Mouse (Mus musculus) frontal cortex, postnatal 36 days (tissue): ENCODE results near the gene Batf.
"Not testable (repeated sequence)": the region's sequence is repeated elsewhere in the genome, so short reads cannot be mapped to it uniquely, and the experiment has no call there.

Source experiments
- DNase-seq, 2 experiments: peaks; one replicate each; pipeline ENCODE4 v3.0.0; 2022; ENCODE audit warnings: low spot score in 2 of 2

Gene Batf

DNA sequence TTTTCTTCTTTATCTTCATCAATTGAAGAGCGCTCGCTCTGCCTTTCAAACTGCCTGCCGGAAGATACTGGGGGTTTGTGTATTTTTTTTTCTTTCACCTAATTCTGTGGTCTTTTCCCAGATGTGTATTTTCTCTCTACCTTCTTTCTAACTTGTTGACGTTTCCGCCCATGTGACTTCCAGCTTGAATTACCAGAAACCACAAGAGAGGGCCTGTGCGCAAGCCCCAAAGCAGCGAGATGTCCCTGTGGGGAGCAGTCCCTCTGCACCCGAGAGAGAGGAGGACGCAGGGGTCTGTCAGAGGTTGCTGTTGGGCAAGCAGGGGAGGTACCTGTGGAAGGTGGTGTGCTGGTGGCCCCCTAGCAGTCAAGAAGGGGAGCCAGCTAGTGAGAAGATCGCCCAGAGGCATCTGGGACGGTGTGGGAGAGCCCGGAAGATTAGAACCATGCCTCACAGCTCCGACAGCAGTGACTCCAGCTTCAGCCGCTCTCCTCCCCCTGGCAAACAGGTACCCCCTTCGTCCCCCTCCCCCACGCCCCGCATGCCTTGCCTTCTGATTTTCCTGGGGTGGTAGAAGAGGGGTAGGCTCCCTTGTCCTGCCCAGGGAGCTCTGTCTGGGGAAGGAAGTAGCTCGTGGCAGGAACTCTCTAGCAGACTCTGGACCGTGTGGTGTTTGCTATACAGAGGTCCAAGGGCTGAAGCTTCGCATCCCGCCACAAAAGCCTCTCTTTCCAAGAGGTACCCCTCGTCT is at the start of gene Batf:
TSS of gene Batf (plus strand) at position 204 of the 751 bp plus-strand sequence.
- no peak for DNase-seq

DNA sequence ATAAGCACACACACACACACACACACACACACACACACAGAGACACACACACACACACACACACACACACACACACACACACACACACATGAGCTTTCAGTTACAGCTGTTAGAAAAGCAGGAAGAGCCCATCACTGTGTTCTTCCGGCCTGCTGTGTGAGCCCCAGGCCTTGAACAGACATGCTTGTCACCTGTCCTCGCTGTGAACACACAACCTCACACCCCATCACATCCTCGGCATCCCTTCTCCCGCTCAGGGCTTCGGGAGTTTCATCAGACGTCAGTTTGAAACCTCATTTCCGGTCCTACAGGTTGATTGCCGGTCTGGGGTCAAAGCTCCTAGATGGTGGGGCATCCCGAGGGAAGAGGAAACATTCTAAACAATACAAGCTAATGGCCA is 48.5 kb upstream of the Batf start:
- no peak for DNase-seq

DNA sequence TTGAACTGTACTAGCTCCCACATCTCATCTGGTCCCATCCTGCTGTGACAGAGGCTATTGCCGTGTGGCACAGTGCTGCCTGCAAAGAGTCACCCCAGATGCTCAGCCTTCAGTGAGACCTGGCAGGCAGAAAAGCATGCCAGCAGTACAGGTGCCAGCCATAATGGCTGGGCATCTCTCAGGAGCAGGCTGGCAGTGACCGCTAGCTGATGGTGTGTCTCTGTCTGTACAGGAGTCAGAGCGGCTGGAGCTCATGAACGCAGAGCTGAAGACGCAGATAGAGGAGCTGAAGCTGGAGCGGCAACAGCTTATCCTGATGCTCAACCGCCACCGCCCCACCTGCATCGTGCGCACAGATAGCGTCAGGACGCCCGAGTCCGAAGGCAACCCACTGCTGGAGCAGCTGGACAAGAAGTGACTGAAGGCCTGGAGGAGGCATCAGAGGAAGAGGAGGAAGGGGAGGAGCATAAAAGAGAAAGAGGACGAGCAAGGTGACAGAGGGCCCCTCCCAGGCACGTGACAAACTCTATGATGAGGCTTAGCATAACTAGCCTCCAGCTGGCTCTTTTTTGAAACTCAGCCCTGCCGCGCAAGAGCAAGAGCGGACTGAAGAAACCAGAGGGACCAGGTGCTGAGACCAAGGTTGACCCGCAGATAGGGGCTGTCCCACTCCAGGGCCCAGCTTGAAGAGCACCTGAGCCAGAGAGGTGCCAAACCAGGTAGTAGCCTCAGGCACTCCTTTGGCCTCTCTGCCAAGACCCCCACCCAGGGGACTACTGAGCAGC is 47.7 kb upstream of the Batf start:
- DNase-seq = no peak

DNA sequence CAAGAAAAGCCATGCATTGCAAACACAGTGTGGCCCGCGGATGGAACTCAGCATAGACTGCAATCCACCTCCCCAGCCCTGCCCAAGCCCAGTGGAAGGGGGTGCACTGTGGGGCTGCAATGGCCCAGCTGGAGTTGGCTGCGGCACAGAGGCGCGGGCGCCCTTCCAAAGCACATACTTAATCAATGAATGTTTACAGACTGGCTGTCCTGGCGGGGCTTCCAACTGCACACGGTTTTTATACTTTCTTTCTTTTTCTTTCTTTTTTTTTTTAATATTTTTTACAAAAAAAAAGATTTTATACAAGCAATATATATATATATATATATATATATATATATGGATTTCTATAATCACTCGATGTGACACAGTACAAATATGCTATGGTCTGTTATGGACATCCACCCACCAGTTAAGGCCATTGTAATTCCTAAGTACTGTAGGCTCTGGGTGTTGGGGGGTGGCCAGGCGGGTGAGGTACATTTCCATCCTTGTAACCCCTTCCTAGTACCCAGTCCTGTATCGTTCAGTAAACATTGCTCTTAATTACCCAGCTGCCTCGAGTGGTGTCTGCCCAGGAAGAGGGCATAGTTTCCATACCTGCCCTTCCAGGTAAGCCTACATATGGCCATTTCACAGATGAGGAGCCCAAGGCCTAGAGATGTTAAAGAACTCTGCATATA is 47.0 kb upstream of the Batf start:
- peak in 1 of 2 experiments; percentile 64 for DNase-seq

DNA sequence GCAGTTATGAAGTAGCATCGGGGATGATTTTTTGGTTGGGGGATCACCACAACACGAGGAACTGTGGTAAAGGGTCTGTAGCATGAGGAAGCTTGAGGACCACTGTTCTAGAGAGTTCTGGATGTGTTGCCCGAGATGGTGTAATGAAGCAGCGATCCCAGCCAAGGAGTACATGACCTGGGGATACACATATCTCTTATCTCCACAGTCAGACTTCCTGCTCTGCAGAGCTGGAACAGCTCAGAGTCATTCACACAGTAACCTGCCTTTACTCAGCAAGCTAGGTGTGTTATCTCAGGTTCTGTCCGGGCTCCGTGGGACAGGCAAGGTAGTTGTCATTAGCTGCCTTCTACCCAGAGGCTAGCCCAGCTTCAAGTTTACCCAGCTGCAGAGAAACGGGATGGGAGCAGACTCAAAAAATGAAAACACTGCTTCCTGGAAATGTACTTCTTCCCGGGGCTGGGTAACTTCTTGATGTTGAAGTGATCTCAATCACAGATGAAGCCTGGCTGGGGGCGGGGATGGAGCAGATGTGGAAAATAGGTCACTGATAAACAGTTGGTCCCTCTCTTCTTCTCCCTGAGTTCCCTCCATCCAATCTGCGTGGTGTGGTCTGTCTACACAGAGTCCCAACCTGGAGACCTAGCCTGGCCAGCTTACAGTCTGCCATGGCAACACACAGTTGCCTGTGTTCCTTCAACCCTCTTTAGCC is 45.5 kb upstream of the Batf start:
- DNase-seq = no peak

DNA sequence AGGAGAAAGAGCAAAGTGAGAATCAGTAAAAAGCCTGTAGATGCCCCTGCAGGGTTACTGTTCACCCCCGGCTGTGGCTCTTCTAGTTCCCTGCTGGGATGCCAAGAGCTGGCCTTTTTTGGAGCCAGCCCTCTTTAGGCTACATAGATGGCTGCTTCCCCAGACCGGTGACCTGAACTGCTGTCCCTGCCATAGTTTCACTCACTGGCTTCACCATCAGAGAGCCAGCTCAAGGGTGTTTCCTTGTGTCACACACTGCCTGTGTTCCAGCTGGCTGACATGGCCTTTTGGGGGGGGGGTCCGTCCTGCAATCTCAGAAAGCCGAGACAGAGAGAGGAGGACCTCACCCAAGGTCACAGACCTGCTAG is 44.9 kb upstream of the Batf start:
- no peak for DNase-seq

DNA sequence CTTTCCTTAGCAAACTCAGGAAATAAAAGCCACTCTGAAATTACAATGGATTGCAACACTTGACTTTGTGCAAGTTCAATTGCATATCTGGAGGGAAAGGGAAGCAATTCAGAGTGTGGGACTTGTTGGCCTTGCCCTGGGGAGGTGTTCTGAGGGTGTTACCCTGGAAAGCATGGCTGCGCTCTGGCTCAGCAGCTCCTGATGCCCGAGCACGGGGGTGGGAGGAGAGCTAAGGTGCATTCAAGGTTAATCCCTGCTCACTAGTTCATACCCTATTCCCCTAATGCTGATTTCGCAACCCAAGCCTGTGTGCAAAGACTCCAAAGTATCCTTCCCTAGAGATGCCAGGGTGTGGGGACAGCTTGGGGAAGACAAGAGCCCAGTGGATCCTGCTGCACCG is 42.7 kb upstream of the Batf start:
- DNase-seq = no peak

DNA sequence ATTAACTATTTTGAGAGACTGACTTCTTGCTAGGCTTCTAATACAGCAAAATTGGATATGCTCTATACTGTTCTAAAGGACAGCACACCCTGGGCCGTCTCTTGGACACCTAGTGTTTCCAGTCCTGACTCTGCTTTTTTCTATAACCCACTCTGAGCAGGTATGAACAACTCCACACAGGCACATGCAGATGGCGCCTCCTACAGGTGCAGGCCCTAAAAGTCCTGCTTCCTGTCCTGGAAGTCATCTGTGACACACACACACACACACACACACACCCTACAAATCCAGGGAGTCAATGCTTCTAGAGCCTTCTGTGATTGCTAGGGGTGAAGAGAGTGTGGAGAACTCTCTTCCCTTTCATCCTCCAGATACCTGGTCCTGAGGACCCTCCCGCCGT is 40.8 kb upstream of the Batf start:
- no peak for DNase-seq

DNA sequence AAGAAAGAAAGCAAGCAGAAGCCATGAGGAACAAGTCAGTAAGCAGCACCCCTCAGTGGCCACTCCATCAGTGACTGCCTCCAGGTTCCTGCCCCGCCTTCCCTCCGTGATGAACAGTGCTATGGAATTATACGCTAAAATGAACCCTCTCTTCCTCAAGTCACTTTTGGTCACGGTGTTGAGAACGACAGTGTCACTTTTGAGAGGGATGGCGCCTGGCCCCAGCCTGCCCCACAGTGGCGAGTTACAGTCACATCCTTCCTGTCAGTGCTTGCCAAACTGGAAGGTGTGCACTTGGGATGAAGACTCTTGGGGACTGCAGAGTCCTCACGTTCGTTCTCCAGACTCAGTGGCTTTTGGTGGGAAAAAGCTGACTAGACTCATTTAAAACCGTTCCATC is 39.1 kb upstream of the Batf start:
- DNase-seq = no peak

DNA sequence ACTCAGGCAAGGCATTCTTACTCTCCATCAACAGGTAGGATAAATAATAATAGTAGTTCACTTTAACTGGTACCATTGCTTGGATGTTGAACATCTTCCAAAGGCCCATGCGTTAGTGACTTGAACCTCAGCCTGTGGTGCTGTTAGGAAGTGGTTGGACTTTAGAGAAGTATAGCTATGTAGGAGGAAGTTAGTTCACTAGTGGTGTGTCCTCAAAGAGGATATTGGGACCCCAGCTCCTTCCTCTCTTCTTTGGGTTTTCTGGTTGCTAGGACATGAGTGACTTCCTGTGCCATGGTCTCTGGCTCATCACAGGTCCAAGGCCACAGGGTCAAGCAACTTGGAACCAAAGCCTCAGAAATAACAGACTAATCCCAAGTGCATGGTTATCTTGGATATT is 38.5 kb upstream of the Batf start:
- DNase-seq = no peak

DNA sequence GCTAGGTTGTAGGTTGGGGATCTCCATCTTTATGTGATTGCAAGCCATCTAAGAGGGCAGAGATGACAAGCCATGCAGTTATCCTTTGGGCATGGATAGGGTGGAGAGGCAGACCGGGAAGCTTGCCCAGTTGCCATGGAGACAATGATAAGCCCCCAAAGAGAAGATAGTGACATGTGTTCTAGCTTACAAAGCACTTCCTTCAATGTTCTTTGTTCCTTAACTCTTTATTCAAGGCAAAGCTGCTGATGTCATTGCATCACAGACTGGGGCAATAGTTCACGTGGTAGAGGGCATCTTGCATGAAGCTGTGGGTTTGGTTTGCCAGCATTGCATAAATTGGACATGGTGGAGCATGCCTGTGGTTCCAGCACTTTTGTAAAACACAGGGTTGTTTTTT is 27.1 kb upstream of the Batf start:
- no peak for DNase-seq

DNA sequence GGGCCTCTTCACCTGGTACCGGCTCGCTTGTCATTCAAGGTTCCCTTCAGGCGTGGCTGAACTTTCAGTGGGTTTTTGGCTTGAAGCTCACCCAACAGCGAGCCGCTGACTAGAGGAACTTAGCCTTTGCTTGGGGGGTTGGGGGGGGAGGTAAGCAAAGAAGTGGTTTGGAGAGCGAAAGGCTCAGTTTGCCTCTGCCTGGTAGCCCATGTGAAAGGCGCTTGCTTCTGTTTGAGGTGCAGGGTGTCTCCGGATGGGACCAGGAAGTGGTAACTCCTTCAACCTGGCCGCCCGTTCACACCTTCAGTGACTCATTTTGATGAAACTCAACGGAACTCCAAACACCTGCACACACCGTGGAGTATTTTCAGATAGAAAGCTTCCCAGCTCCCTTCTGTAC is 25.6 kb upstream of the Batf start:
- DNase-seq = no peak

DNA sequence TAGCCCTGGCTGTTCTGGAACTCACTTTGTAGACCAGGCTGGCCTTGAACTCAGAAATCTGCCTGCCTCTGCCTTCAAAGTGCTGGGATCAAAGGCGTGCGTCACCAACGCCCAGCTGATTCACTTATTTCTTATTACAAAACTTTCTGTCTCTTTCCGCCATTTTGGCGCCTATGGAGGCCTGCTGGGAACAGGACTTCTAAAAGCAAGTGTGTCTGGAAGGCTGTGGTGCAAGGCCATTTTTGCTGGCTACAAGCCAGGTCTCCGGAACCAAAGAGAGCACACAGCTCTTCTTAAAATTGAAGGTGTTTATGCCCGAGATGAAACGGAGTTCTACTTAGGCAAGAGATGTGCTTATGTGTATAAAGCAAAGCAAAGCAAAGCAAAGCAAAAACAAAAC is 24.2 kb upstream of the Batf start:
- not testable (repeated sequence) for DNase-seq

DNA sequence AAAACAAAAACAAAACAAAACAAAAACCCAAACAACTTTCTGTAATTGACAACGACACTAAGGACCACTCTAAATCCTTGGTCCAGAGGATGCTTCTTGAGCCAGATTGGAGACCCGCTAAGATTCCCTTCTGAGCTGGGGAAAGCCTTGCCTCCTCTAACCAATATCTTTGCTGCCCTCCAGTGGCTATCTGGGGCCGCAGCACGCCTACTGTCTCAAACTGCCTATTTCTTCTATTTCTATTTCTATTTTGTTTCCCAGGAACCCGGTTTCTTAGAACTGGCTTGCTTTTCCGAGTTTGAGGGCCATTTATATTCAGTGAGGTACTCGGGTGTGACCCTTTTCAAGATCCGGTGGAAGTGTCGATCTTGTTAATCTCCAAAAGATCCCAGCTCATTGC is 23.6 kb upstream of the Batf start:
- peak; percentile 77 to 78 for DNase-seq

DNA sequence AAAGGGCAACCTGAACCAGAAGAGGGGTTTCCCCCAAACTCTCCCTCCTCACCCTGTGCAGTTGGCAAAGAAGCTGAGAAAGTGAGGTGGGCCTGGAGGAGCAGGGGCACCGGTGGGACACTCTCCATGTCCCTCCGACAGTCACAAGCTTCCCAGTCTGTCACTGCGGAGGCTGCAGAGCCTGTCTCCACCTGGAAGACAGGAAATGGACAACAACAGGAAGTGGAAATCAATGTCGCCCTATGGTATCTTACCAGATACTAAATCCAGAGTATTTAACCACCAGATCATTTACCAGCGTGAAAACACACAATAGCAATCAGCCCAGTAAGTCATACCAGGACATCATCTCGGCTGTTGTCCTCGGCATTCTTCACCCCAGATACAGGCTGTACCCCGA is 20.4 kb upstream of the Batf start:
- no peak for DNase-seq

DNA sequence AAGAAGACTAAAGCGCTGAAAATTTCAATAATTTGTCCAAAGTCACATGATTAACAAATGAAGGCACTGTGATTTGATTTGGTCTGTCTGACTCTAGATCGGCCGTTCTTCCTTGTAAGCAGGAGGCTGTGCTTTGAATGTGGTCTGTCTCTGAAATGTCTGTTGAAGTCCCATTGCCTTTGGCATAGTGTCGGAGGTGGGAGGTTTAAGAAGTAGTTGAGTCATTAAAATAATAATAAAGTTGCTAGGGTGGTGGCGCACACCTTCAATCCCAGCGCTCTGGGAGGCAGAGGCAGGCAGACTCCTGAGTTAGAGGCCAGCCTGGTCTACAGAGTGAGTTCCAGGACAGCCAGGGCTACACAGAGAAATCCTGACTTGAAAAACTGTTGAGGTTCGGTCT is 19.4 kb upstream of the Batf start:
- DNase-seq = no peak

DNA sequence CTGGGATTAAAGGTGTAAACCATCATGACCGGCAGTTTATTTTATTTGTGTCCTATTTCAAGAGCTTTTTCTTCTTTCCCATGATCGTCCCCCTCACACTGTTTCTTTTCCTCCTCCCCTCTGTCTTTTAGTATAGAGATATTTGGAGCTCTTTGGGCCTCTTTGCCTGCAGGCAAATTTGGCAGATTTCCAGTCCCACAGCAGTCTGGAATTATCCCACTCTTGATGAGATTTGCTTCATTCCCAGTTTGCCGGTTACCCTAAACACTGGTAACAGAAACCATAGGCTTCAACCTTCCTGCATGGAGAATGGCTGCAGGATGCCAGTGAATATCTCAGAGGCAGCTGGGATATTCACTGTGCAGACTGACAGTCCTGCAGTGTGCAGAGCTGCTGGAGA is 17.8 kb upstream of the Batf start:
- DNase-seq = no peak

DNA sequence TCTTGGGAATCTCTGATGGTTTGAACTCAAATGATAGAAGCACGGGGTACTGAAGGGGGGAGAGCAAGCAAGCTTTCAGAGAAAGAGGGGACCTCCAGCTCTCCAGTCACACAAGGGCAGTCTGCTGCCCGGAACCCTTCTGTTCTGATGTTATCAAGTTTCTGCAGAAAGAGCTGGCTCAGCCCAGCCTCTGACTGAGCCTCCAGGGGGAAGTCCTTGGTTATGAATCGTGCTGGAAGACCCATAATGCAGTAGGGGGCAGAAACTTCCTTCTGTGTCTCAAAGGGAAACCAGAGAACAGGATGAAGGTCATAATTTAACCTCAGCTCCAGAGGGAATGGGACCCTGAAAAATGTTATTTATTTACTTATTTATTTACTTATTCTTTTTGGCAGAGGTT is 16.4 kb upstream of the Batf start:
- DNase-seq = no peak

DNA sequence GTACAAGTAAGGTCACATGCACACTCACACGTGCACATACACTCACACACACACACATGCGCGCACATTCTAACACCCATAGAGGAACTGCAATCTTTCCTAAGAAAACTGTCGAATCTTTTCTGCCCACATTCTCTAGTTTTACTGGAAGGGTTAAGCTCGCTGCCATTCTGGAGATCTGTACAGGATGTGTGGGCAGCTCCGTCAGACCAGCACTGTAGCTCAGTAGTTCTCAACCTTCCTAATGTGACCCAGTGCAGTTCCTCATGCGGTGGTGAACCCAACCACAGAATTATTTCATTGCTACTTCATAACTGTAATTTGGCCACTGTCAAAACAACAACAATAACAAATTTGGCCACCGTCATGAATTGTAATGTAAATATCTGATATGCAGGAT is 12.6 kb upstream of the Batf start:
- no peak for DNase-seq

DNA sequence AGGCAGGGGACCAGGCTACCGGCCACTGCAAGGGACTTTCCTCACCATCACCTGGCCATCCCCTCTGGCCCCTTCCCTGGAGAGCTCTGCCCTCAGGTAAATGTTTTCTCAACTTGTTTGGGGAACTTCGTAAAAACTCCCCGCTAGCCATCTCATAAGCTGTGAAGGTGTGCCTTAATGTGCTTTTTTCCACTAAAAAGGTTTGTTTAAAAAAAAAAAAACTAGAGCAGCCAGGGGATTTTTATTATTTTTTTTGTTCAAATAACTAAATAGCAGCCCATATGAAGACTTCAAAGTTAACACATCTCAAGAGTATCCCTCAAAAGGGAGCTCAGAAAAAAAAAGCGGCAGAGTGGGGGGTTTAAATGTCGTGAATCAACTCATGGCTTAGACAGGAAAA is 7.4 kb upstream of the Batf start:
- no peak for DNase-seq

DNA sequence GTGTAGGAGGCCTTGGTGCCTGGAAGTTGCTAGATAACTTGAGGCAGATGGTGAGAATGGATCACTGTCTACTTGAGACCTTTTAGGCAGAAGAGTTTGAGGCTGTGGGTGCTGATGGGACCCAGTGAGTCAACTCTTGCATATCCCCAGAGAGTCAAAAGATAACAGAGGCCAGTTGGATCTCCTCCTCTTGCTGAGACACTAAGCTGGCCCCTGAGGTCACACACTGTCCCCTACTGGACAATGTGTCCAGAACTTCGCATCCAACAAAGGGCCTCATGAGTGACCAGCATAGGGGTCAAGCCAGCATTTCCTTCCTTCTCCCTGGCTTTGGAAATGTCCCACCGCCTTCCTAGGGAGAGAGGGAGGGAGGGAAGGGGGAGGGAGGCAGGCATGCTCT is 6.7 kb upstream of the Batf start:
- no peak for DNase-seq

DNA sequence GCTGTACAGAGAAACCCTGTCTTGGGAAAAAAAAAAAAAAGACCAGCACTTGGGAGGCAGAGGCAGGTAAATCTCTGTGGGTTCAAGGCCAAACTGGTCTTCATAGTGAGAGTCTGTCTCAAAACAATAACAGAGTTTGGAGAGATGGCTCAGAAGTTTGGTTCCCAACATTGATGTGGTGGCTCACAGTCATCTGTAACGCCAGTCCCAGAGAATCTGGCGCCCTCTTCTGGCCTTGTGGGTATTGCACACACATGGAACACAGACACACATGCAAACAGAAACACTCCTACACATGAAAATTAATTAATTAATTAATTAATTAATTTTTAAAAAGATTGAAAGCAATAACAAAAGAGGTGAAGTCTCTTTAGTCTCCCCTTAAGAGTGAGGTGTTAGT is 4.1 kb upstream of the Batf start:
- DNase-seq = no peak
